Mouse (Mus musculus): ENCODE results near the gene Dbf4.

The Dbf4 gene

DNA sequence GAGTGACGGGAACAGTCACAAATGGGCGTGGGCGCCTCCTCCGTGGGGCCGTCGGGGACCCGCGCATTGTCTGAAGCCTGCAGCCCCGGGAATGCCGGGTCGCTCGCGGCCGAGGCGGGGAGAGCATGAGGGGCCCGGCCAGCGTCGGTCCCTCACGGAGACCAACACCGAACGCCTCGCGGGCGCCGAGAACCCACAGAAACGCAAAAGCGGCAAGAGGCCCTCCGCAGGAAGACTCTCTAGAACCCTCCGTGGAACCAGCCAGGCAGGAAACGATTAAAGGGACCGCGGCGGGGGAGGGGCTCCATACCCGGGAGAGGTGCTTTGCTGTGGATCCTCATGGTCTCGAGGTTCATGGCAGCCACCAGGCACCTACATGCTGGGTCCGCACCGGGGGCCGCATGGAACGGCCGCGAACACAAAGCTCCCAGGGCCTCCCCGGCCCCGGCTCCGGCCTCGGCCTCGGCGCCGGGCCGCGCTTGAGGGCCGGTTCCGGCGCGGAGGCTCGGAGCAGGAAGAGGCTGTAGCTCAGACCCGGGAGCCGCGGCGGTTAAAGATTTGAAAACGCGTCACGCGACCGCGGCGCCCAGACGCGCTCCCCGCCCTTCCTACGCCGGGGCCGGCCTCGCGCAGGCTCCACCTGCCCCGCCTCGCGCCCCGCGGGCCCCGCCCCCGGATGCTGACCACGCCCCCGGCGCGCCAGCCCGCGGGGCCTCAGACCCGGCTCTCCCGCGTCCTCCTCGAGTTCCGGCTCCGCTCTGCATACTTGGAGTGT, at the start of gene Dbf4, which contains the start of gene Slc25a40:
TSS of gene Dbf4 (minus strand) at position 560 of the 775 bp plus-strand sequence.
TSS of gene Slc25a40 (plus strand) at position 694 of the 775 bp plus-strand sequence.
- peak; percentile 96 for DNase-seq

DNA sequence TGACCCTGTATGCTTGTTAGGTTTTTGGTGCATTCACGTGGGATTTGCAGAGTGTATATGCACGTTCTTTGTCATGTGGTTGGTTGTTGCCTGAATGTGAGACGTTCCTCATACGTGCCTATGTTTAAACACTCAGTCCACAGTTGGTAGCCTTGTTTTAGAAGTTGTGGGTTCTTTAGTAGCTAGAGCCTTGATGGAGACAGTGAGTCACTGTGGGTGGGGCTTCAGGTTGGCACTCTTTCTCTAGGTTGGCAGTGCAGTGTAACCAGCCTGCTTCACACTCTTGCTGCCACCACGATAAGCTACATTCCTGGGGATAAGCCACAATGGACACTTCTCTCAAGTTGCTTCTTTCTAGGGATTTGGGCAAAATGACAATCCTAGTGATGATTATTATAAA, 34.0 kb upstream of the Dbf4 start:
- no peak for DNase-seq

DNA sequence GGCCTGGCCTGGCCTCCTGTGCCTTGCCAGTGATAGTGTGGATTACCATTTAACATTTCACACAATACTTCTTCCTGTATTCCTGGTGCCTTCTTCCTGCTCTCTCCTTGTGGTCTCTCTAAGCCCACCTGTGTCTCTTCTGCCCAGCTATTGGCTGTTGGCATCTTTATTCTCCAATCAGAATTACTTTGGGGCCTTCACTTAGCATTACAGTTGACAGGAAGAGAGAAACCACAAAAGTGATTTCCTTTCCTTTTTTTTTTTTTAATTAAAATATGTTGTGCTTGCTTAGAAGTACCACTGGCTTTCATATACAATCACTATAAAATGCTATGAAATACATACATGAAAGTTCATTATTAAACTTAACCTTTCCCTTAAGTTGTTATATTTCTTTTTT, 33.0 kb upstream of the Dbf4 start:
- DNase-seq, result no peak

DNA sequence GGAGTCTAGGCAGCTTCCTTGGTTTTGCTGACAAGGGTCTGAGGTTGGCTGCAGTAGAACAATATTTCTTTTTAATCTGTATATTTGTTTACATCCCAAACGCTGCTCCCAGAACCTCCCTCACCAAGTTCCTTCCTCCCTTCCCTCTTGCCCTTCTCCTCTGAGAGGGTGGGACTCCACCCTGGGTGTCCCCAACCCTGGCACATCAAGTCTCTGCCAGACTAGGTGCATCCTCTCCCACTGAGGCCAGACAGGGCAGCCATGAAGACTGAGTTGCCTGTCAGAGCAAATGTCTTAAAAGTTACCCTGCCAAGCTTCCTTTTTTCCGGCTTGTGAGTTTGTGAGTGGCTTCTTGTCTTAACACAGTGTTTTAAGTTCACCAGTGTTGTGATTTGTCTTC, 16.6 kb upstream of the Dbf4 start:
- no peak for DNase-seq

DNA sequence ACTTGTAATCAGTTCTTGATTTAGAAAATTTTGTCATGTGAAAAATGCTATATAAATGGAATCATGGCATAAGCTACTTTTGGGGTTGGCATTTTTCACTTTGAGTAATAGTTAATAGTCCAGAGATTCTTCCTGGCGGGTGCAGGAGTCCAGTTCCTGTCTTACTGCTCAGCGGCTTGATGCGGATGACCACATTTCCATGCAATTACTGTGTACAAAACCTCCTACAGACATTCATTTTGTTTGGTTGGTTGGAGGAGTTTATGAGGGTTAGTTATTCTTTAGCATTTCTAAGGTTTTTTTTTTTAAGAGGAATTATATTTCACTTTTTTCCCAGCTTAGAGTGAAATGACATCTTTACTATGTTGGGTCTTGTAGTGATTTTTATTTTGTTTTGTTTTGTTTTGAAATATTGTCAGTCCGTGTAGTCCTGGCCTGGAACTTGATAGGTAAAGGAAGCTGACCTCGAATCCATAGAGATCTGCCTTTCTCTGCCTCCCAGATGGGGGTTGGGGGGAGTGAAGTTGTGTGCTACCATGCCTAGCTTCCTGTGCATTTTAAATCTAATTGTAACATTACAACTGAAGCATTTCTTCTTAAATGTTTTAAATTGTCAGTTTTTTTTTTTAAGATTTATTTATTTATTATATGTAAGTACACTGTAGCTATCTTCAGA, 15.1 kb upstream of the Dbf4 start:
- no peak for DNase-seq

DNA sequence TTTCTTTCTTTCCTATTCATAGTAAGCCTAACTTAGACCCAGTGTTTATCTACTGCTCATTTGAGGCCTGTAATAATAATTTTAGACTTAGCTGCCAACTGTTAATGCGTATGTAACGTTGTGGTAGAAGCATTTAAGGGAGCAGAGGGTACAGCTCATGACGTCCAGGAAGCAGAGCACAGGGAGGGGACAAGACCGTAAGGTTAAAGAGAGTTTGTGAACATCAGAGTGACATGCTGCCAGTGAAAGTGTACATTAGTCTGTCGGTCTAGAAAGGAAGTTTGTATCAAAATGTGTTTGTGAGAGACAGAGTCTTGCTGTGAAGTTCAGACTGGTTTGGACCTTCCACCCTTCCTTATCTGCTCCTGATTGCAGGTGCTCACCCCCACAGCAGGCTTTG, 3.4 kb upstream of the Dbf4 start:
- no peak for DNase-seq

DNA sequence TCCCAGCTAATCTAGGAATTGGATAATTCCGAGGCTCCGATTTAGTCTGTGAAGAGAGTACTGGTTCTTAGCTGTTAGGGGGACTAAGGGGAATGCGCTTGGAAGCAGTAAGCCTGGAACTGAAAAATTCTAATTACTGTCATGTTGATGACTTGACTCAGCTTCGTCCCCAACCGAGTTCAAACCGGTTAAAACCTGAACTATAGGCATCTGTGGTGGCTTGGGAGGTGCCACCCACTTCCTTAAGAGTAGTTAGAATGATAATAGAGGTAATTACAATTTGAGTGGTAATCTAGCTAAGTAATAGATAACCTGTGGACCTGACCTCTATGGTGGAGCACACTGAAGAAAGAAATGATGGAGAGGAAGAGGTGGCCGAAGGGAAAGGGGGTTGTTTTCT, 1.6 kb upstream of the Dbf4 start:
- DNase-seq, result no peak

DNA sequence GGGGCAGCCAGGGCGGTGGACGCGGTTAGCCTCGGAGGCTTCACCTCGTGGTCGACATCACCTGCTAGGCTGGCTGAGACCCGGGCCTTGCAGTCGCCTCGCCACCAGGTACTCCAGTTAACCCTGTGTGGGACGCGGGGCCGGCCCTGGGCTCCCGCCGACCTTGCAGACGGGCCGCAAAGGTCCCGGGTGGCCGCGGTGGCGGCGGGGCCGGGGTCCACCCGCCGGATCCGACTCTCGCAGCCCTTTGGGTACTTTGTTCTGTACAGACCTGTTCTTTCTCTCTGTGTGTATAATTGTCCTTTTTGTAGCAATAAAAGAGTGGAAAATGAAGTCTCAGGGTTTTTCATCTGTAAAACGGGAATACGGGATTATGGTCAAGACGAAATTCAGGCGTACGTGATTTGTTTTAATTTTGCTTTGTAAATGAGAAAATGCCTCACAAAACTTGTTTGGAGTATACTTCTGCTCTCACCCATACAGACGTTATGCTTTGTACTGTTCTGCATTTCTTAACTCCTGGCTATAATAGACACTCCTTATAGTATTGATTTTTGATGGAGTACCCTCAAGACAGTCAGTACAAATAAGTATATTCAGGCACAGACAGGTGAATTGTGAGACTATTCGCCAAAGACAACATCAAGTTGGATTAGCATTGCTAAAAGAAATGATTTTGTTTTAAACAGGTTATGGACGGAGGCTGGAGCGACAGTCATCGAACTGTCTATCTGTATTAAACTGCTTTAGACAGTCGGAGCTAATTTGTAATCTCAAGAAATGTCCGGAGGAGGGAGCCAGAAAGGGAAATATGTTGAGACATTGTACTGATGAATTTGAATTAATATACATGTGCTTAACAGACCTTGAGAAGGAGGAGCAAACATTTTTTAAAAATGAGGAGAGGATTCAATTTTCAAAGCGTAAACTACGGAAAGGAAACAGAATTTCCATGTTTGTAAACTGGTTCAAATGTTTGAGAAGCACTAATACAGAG, 714 bp upstream of the Dbf4 start:
- no peak for DNase-seq

DNA sequence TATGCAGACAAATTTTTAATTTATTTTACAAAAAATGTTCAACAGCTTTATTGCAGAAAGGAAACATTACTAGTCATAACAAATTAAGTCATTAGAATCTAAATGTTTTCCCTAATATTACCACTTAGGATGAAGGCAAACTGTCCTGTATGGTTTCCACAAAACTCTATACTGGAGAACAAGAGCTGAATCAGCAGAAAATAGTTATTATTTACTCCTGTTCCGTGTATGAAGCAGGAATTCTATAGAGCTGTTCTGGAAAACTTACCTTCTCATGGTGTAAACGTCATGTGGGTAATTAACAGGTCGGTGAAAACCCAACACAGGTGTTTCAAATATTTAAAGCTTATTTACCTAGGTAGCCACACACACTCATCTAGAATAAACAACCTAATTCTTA, 1.1 kb downstream of the Dbf4 start:
- DNase-seq, result no peak

DNA sequence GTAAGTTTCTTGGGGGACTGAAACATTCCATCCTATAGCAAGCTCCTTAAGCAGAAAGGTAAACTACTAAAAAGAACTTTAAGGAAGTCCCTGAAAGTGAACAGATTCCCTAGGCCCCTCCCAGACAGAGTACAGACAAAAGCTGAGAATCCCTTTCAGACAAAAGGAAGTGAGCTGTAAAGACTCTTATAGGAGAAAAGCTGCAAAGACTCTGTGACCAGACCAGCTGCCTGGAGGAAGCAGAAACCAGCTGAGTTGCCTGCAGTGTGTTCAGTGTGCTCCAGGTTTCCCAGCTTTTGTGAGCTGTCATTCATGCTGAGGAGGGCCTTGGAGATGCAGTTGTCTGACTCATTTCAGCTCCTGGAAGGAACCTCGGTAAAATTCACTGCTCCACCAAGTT, 5.1 kb downstream of the Dbf4 start:
- no peak for DNase-seq

DNA sequence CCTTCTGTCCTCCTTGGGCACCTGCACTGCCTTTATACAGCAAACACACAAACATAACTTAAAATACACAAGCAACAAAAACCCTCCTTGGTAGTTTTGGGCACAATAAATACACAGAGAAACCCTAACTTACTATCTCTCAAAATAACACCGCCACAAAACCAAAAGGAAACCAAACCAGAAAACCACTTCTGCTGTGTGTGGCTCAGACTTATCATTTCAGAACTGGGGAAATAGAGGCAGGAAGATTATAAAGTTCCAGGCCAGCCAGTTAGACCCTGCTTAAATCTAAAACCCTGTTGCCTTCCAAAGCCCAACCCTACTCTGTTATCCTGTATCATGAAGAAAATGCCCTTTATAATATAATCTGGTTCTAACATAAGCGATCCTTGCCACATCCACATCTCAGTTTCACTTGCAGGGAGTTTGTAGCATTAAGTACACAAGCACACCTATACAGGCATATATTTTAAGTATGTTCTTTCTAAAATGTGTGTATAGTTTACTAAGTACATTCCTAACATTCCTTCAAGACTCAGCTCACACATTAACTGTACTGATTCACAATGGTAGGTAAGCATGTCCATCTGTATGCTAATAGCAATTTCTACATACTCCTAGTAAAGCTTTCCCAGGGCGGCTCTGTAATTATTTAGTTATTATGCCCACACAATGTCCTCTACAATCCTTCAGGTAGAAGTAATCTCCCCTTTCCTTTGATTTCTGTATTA, 5.7 kb downstream of the Dbf4 start:
- DNase-seq, result no peak

DNA sequence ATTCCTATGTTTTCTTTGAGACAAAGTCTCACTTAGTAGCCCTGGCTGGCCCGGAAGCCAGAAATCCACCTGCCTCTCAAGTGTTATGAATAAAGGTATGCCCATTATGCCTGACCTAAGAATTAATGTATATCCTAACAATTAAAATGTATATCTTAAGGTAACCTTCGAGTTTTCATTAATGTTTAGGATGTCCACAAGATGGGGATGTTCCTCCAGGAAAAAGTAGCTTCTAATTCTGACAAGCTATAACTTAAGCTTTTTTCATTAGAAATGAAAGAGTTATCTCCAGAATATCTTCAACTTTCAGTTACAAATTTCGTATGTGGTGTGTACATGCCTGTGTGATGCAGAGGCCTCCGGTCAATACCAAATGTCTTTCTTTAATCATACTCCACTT, 13.8 kb downstream of the Dbf4 start:
- no peak for DNase-seq

DNA sequence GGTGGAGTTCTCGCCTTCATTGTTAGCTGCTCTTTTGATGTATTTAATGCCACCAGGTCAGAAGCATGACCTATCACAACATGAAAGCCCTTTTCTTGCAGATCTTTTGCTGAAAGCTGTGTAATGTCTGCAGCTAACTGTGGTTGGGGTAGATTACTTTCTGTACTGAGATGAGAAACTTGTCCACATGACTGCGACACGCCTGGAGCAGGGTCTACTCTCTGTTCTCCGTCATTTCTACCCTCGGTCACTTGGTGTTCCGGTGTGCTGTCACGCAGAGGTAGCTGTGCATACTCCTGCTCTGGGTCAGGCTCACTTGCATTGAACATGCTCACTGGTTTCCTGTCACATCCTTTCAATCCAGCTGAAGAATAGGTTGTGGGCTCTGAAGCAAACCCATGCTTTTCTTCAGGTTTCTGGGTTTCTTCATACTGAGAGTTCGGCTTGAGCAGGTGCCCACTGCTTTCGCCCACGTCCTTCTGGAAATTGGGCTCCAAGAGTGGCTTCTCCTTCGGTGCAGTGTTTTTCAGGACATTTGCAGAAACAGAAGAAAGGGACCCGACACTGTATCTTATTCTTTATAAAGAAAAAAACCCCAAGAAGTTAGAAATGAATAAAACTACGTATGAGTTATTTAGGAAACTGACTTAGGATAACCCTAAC, 24.8 kb downstream of the Dbf4 start:
- DNase-seq, result no peak

DNA sequence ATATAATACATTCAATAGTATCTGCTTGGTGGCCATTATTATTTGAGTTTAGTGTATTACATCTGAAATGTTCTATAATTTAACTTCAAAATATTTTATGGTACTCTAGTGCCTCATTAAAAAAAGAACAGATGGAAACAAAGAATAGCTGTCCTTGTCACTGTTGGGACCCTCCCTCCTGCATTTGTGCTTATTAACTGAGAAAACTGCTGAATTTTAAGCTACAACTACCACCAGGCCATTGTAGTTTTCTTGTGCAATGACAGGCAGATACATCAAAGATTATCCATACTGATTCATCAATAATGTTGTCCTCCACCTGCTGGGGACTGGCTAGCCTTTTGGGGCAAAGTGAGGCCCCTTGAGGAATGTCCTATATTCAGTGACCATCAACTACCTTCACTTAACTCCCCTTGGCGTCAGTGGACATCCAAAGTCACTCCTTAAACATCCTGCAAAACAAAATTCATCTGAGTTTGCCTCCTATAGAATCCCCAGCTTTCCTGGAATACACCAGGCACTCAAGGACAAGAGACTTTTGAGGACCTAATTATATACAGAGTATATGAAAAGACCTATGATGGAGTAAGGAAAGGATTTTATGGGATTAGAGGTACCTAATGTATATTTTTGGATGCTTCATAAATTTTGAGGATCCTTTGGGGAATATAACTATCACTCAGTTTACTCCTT, 28.5 kb downstream of the Dbf4 start:
- DNase-seq, result no peak

DNA sequence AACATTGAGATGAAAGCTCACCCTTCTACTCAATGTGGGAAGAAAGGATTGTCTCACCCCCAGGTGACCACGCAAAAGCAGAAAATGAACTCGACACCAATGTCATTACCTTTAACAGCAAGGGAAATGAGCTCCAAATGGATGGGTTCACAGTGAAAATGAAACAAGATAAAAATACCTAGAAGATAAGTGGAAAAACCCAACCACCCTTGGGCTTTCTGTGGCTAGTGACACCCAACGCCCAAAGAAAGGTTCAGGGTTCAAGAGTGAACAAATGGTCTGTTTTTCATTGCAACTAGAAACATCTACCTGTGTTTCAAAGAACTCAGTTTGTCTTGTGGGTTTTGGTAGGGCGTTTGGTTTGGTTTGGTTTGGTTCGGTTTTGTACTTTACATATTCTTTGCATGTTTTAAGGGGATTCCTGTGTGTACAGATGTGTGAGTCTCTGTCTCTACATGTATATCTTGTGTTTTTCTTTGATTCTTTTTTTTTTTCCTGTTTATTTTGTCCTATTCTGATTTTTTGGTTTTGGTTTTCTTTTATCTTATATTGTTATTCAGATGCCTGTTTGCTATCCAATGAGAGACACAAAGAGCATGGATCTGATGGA, 48.1 kb downstream of the Dbf4 start:
- no peak for DNase-seq

DNA sequence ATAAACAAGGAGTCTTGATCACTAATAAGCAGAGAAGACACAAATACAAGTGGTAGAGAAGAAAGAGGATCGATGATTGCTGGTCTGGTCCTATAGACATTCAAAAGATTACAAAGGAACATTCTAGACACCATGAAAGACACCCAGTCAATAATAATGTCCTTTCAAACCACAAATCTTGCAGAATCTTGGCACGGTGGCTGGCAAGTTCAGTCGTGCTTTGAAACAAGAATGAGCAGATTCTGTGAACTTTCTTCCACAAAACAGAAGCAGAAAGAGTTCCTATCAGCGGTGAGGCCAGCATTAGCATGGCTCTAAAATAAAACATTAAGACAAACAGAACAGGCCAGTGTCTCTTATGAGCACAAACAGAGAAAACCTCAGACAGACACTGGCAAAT, 49.1 kb downstream of the Dbf4 start:
- no peak for DNase-seq

DNA sequence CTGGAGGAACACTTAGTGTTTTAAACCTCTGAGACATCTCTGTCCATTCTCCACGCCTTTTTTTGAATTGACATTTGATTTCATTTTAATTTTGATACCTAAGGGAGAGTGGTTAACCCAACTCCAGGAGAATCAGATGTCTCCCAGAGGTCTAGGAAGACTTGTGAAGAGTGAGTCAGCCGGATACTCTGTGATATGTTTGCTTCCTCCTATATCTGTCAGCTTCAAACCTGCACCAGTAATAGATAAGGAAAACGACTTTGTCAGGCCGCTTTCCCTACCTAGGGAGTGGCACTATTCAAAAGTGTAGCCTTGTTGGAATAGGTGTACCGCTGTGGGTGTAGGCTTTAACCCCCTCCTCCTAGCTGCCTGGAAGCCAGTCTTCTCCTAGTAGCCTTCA, 53.7 kb downstream of the Dbf4 start:
- no peak for DNase-seq

DNA sequence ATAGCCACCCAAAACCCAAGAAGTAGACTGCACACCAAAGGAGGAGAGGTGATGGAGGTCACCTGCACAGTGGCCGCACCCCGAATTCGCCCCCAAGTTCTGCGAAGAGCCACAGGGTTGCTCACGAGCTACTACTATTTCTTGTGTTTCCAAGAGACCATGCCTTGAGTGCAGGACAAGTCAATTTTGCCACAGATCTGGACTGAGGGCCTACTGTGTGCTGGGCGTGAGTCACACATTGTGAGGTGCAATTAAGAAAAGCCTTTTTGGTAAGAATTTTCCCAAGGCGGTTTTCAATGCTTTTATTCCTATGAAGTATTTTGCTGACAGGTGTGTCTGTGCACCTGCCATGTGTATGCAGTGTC, 54.2 kb downstream of the Dbf4 start:
- no peak for DNase-seq

DNA sequence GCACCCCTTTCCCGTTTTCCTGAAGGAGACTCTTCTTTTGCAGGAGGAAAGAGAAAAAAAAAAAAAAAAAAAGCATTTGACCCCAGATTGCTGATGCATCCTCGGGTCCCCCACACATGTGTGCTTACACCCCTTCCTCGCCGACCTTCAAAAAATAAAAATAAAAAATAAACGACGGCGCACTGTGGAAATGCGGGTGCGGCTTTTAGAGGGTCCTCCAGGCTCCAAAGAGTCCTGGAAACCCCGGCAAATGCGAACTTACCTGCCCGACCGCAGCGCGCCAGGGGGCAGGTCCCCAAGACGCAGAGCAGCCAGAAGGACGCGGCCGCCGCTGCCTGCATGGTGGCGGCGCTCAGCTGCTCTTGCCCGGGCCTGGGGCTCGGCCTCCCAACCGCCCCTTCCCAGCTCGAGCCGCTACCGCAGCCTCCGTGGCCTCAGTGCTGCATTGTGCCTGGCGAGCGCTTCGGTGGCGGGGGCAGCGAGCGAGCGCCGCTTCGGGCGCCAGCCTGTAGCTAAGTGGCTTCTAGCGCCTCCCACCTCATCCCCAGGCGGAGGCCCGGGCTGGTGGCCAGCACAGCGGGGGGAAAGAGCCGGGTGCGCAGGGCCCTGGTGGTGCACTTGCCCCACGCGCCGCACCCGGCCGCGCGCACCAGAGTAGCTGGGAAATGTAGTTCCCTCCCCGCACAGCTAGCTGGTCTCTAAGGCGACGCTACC, 54.7 kb downstream of the Dbf4 start, which contains the start of gene Adam22:
TSS of gene Adam22 (minus strand) at position 547 of the 714 bp plus-strand sequence.
- DNase-seq, result no peak
